Mouse (Mus musculus): ENCODE measurements around the gene Cacna1f. TPM values are rescaled to one million over a fixed set of nuclear protein-coding genes. Genes with fewer than 3 reads are reported as not detected.

Gene Cacna1f
- polyA plus RNA-seq, 2 experiments from 2014 or later: not detected

DNA sequence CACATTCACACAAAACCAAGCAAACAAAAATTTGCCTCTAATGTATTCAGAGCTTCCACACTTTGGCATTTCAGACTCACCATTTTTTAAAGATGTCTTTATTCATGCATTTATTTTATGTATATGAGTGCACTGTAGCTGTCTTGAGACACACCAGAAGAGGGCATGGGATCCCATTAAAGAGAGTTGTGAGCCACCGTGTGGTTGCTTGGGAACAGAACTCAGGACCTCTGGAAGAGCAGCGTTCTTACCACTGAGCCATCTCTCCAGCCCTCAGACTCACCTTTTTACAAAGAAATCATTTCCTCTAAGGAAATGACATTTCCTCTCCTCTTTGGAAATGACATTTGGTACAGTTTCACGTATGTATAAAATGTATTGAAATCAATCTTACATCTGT lies 72.1 kb downstream of the Cacna1f start:
- no peak for ATAC-seq

- peak; percentile 94 for ATAC-seq
These were observed 72.6 kb downstream of the Cacna1f start for GRCm38 (mm10) chrX:7679405-7680056.

DNA sequence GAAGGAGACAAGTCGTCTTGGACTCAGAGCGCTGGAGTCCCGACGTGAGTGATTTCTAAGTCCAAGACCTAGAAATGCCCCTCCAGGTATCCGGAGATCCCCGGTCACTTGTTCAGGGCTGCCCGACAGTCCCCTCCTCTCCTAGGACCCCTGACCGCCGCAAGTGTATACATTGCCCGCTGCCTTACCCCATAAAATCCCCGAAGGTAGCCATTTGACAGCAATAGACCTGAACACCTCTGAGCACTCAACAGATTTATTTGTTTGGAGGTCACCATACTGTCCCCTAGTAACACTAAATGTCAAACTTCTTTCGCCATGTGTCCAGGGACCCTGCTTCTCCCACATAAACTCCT lies 73.2 kb downstream of the Cacna1f start:
- ATAC-seq: no peak

DNA sequence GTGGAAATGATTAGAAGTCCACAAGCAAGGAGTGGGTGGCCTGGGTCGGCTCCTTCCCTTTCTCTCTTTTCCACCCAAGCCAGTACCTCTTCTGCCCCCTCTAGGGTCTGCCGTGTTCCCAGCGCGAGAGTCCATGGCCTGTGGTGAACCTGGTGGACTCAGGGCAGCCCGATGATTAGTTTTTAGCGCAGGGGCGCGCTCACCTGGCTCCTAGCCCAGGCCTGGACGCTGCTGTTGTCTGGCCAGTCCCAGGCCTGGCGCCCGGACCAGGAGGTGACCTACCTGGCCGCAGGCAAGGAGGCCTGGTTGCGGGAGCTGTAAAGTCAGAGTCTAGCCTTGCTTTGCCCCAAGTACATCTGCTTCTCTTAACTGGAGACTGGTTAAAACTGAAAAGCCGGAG lies 74.0 kb downstream of the Cacna1f start, which contains the start of gene Magix:
Gene Magix (minus strand): TSS at position 388 of the 400 bp plus-strand sequence.
- no peak for ATAC-seq

Other genes with a start within 250 kb of the Cacna1f start
- under 1 TPM; 0.18 to 0.25 TPM for gene Usp27x, start 231.3 kb upstream of the Cacna1f start, polyA plus RNA-seq (2017; shearing (Covaris generic))
- gene Foxp3, start 33.4 kb upstream of the Cacna1f start, polyA plus RNA-seq (2017; shearing (Covaris generic)): 10 to 100 TPM; 31.5 to 37.6 TPM
- 1 to 10 TPM; 4.4 to 6.5 TPM for gene Ppp1r3f, start 32.8 kb upstream of the Cacna1f start, polyA plus RNA-seq (2017; shearing (Covaris generic))
- gene Ccdc22, start 1.6 kb upstream of the Cacna1f start, polyA plus RNA-seq (2017; shearing (Covaris generic)): 1 to 10 TPM; 7.3 to 9.1 TPM
- gene Syp, start 31.4 kb downstream of the Cacna1f start, polyA plus RNA-seq (2017; shearing (Covaris generic)): 1 to 10 TPM; 5.8 to 7.5 TPM
- gene Prickle3, start 50.2 kb downstream of the Cacna1f start, polyA plus RNA-seq (2017; shearing (Covaris generic)): 1 to 10 TPM; 6.3 TPM
- gene Plp2, start 64.3 kb downstream of the Cacna1f start, polyA plus RNA-seq (2017; shearing (Covaris generic)): 100 to 1,000 TPM; 196 to 200 TPM
- gene Magix, start 74.2 kb downstream of the Cacna1f start, polyA plus RNA-seq (2017; shearing (Covaris generic)): not detected
- 10 to 100 TPM; 44.6 to 54.1 TPM for gene Gpkow, start 90.0 kb downstream of the Cacna1f start, polyA plus RNA-seq (2017; shearing (Covaris generic))
- gene Wdr45, start 107.2 kb downstream of the Cacna1f start, polyA plus RNA-seq (2017; shearing (Covaris generic)): 10 to 100 TPM; 38.9 to 48.2 TPM
- not detected for gene Gm45208, start 115.2 kb downstream of the Cacna1f start, polyA plus RNA-seq (2017; shearing (Covaris generic))
- 10 to 100 TPM; 34.0 to 36.1 TPM for gene Praf2, start 121.4 kb downstream of the Cacna1f start, polyA plus RNA-seq (2017; shearing (Covaris generic))
- gene Ccdc120, start 143.8 kb downstream of the Cacna1f start, polyA plus RNA-seq (2017; shearing (Covaris generic)): under 1 TPM in 1 of 2 experiments, not detected in 1; 0.20 TPM
- gene Tfe3, start 155.5 kb downstream of the Cacna1f start, polyA plus RNA-seq (2017; shearing (Covaris generic)): 10 to 100 TPM in 1 of 2 experiments, 1 to 10 TPM in 1; 9.1 to 14.7 TPM
- gene Gripap1, start 182.7 kb downstream of the Cacna1f start, polyA plus RNA-seq (2017; shearing (Covaris generic)): 10 to 100 TPM; 46.6 to 58.8 TPM
- gene Kcnd1, start 215.2 kb downstream of the Cacna1f start, polyA plus RNA-seq (2017; shearing (Covaris generic)): under 1 TPM; 0.49 to 0.50 TPM
- 10 to 100 TPM; 15.4 to 21.1 TPM for gene Otud5, start 234.3 kb downstream of the Cacna1f start, polyA plus RNA-seq (2017; shearing (Covaris generic))

Measured in activated CD4-positive, CD25-positive, alpha-beta regulatory T cell, adult 4 months (primary cell).